Mouse (Mus musculus) embryonic facial prominence, embryonic 11.5 days (tissue): ENCODE data around the gene Gucy2f. TPM values are rescaled to one million over a fixed set of nuclear protein-coding genes. Genes with fewer than 3 reads are reported as not detected.
A peak's percentile ranks its signal among the peaks of the same experiment; 100 is the strongest.

Experiments
- ATAC-seq: fragments of 200-750 bp; cut with Nextera tagmentation; replicated peaks from 2 replicates; pipeline ENCODE4 v1.8.0; 2017; ENCODE audit warnings: low read depth; ENCODE audit not compliant: insufficient number of reproducible peaks, low FRiP score, low TSS enrichment
- DNase-seq: peaks from one replicate; pipeline ENCODE4 v3.0.0-alpha.2; 2015; ENCODE audit warnings: low spot score
- H3K27ac ChIP-seq: fragments of 300-500 bp; sonication (generic); replicated peaks from 2 replicates; pipeline ENCODE4 v1.5.1; 2014; ENCODE audit warnings: mild to moderate bottlenecking, low read depth, low read length, control low read depth
- H3K27me3 ChIP-seq: fragments of 300-500 bp; sonication (generic); 2 replicates; pipeline ENCODE4 v1.6.1; 2014; ENCODE audit warnings: mild to moderate bottlenecking, low read length, moderate library complexity, mixed read lengths; ENCODE audit not compliant: control insufficient read depth, insufficient read depth
- H3K36me3 ChIP-seq: fragments of 300-500 bp; sonication (generic); replicated peaks from 2 replicates; pipeline ENCODE4 v1.6.1; 2014; ENCODE audit warnings: low read depth, mild to moderate bottlenecking, low read length, moderate library complexity, mixed read lengths; ENCODE audit not compliant: control insufficient read depth, insufficient read depth
- H3K4me1 ChIP-seq: fragments of 300-500 bp; sonication (generic); 2 replicates; pipeline ENCODE4 v1.6.1; 2014; ENCODE audit warnings: low read length, mixed read lengths; ENCODE audit not compliant: control insufficient read depth, insufficient read depth
- H3K4me2 ChIP-seq: fragments of 300-500 bp; sonication (generic); 2 replicates; pipeline ENCODE4 v1.6.1; 2014; ENCODE audit warnings: low read depth, mild to moderate bottlenecking, control low read depth, low read length, moderate library complexity
- H3K4me3 ChIP-seq: fragments of 300-500 bp; sonication (generic); 2 replicates; pipeline ENCODE4 v1.5.1; 2014; ENCODE audit warnings: low read depth, low read length, control low read depth
- H3K9ac ChIP-seq: fragments of 300-500 bp; sonication (generic); replicated peaks from 2 replicates; pipeline ENCODE4 v1.6.1; 2014; ENCODE audit warnings: mild to moderate bottlenecking, control low read depth, low read length
- H3K9me3 ChIP-seq: fragments of 300-500 bp; sonication (generic); replicated peaks from 2 replicates; pipeline ENCODE4 v1.6.1; 2016; ENCODE audit warnings: mild to moderate bottlenecking, low read length, inconsistent platforms, mixed read lengths; ENCODE audit not compliant: control insufficient read depth
- WGBS: fragments of 180-500 bp; shearing (Covaris S2); extraction: QIAGEN DNeasy Blood & Tissue Kit; methylation state at CpG from one replicate; pipeline ENCODE4 v1.1.7; 2014; 5-methylcytosine and 5-hydroxymethylcytosine counted together
- polyA plus RNA-seq: library from polyadenylated mRNA; unstranded; fragments of >200 nt; fragmentation: Nextera tagmentation; extraction: Ambion mirVana; gene quantifications from 2 replicates; pipeline ENCODE4 v1.2.1, GENCODE M21; 2014

The Gucy2f gene
- polyA plus RNA-seq, 1 experiment from 2014 or later = 0.03 TPM

DNA sequence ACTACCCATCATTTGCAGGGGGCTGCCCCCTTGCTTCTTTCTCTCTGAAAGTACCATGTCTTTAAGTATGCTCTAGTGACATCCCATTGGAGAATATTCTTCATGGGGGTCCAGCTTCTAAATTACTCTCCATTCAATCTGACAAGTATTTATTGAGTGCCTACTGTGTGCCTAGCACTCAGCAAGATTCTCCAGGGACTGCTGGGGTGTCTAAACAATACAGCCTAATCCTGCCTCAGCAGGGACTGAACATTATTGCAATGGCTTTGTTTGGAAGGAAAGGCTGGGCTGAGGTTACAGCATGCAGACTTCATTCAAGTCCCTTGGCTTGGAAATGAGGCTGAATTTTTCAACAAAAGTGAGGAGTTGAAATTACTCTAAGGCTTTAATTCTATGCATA lies 81.0 kb downstream of the Gucy2f start:
- no peaks in the 10 kb centered on the region for H3K9me3 ChIP-seq
- H3K4me3 ChIP-seq = no peak overlapping the region
- no peak overlapping the region for H3K27ac ChIP-seq
- no peaks in the 10 kb centered on the region for H3K36me3 ChIP-seq
- no peak overlapping the region for H3K9ac ChIP-seq
- no peaks in the 10 kb centered on the region; the same call in 1 of the 2 replicates for H3K27me3 ChIP-seq
- H3K4me2 ChIP-seq = no peak overlapping the region
- DNase-seq (no peak), ATAC-seq (no peak)
- H3K4me1 ChIP-seq = no peaks in the 10 kb centered on the region

DNA sequence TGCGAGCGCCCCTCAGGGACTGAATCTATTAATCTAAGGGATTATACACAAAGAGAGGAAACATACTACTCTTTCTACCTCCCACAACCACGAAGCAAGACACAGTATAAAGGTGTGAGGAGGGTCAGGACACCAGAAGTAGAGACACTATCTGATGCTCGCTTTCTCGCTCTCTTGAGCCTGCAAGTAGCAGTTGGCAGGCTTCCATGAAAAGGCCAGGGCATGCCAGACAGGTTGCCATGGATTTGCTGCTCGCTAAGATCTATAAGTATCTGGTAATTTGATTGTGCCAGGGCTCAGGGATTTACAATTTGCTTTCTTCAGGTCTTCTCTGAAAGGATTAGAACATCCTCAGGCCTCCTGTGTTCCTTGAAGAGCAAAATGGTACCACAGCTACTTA lies 85.5 kb downstream of the Gucy2f start:
- H3K4me2 ChIP-seq = no peak overlapping the region
- ATAC-seq = no peak
- H3K9me3 ChIP-seq = no peaks in the 10 kb centered on the region
- H3K4me3 ChIP-seq = no peak overlapping the region
- H3K27ac ChIP-seq = no peak overlapping the region
- H3K4me1 ChIP-seq = no peaks in the 10 kb centered on the region
- no peaks in the 10 kb centered on the region for H3K36me3 ChIP-seq
- no peak for DNase-seq
- no peak overlapping the region for H3K9ac ChIP-seq
- H3K27me3 ChIP-seq = no peaks in the 10 kb centered on the region; the same call in 1 of the 2 replicates
- 86% methylated on average over 6 of the region's 6 CpGs for WGBS

DNA sequence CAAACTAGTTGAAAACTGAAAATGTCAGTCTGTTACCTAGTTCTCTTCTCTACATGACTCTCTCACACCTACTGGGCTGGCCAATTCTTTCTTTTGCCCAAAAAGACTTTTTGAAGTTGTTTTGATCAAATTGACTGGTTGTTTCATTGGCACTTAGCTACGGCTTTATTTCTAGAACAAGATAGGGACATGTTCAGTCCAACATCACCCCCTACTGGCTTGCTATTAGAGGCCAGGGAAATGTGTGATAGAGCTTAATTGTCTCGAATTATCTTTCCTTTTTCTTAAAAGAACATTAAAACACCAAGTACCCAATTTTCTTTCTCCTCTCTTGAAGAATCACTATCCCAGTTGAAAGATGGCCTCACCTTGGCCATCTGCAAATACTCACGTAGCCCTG lies 99.8 kb downstream of the Gucy2f start:
- peak; percentile 23 for DNase-seq
- Histone ChIP-seq H3K9ac (no peak overlapping the region), H3K27me3 (no peaks in the 10 kb centered on the region), H3K4me2 (no peak overlapping the region), H3K4me1 (no peaks in the 10 kb centered on the region), H3K4me3 (no peak overlapping the region), H3K9me3 (no peaks in the 10 kb centered on the region), H3K36me3 (no peaks in the 10 kb centered on the region), H3K27ac (no peak overlapping the region)
- WGBS = 43% methylated on average over 3 of the region's 3 CpGs
- no peak for ATAC-seq

DNA sequence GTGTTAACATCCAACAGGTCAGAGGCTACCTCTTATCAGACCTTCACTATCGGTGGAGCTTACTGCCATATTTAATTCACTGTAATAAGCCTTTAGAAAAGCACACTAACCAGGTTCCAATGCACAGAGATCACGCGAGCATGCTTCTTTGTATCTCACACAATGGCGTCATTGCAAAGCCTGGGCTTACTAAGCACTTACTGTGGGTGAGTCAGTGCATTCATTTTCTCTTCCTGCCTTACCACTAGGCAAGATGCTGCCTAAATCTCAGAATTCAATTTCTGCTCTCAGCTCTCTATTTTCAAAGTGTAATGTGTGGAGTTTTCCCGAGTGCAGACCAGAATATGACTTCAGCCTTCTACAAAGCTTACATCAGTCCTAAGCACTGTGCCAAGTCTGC lies 101.2 kb downstream of the Gucy2f start:
- Histone ChIP-seq H3K36me3 (no peaks in the 10 kb centered on the region), H3K4me2 (no peak overlapping the region), H3K27ac (no peak overlapping the region), H3K9ac (no peak overlapping the region), H3K9me3 (no peaks in the 10 kb centered on the region), H3K27me3 (no peaks in the 10 kb centered on the region), H3K4me3 (no peak overlapping the region), H3K4me1 (no peaks in the 10 kb centered on the region)
- DNase-seq (no peak), ATAC-seq (no peak)
- 85% methylated on average over 5 of the region's 5 CpGs for whole genome bisulfite sequencing

DNA sequence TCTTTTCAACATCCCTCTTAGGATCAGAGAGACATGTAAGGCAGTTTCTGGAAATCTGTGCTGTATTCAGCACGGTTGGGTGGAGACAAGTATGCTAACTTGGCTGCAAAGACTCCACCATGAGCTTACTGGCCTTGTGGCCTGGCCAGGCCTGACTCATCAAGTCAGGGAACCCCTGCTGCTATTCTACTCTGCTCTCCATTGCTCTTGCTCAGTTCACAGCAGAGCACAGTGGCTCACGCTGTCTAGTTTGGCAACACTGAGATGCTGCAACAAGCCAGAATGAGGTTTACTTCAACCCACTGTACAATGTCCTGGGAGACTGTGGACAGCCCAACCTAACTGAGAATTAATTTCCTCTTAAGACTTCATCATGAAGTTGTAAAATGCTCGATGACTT lies 134.1 kb downstream of the Gucy2f start:
- WGBS = 86% methylated on average over 3 of the region's 3 CpGs
- H3K9me3 ChIP-seq = no peaks in the 10 kb centered on the region

More for the DNA sequence above, 134.1 kb downstream of the Gucy2f start:
- DNase-seq (no peak), ATAC-seq (no peak)
- Histone ChIP-seq H3K4me3 (no peak overlapping the region), H3K27me3 (no peaks in the 10 kb centered on the region), H3K4me2 (no peak overlapping the region), H3K36me3 (no peaks in the 10 kb centered on the region), H3K27ac (no peak overlapping the region), H3K9ac (no peak overlapping the region), H3K4me1 (no peaks in the 10 kb centered on the region)

Other genes starting within 250 kb of the Gucy2f start
- gene Nxt2, start 29.8 kb upstream of the Gucy2f start, polyA plus RNA-seq = 13.3 and 13.9 TPM in 2 replicates
- gene Kcne1l, start 109.4 kb upstream of the Gucy2f start, polyA plus RNA-seq = 20.0 and 20.5 TPM in 2 replicates
- 16.9 and 19.7 TPM in 2 replicates for gene Acsl4, start 193.6 kb upstream of the Gucy2f start, polyA plus RNA-seq